Mouse (Mus musculus) heart, postnatal 0 days (tissue): ENCODE results near the gene Erf. TPM values are rescaled to one million over a fixed set of nuclear protein-coding genes. Genes with fewer than 3 reads are reported as not detected.

ENCODE experiments used
- ATAC-seq: fragments of 200-750 bp; cut with Nextera tagmentation; 2 replicates; pipeline ENCODE4 v1.8.0; 2017; ENCODE audit warnings: low read depth, moderate number of reproducible peaks, moderate library complexity; ENCODE audit not compliant: insufficient read depth
- DNase-seq: peaks from one replicate; pipeline ENCODE4 v3.0.0-alpha.2; 2016; ENCODE audit warnings: low spot score
- H3K27ac ChIP-seq: fragments of 300-500 bp; sonication (generic); 2 replicates; pipeline ENCODE4 v1.5.1; 2014; ENCODE audit warnings: low read depth, mild to moderate bottlenecking
- H3K27me3 ChIP-seq: fragments of 300-500 bp; sonication (generic); 2 replicates; pipeline ENCODE4 v1.6.1; 2014; ENCODE audit warnings: low read length, mixed read lengths; ENCODE audit not compliant: control insufficient read depth, insufficient read depth
- H3K36me3 ChIP-seq: fragments of 300-500 bp; sonication (generic); replicated peaks from 2 replicates; pipeline ENCODE4 v1.6.1; 2014; ENCODE audit warnings: low read length, mixed read lengths; ENCODE audit not compliant: control insufficient read depth, insufficient read depth
- H3K4me1 ChIP-seq: fragments of 300-500 bp; sonication (generic); 2 replicates; pipeline ENCODE4 v1.6.1; 2014; ENCODE audit warnings: antibody characterized with exemption; ENCODE audit not compliant: control insufficient read depth, insufficient read depth
- H3K4me2 ChIP-seq: fragments of 300-500 bp; sonication (generic); 2 replicates; pipeline ENCODE4 v1.6.1; 2014; ENCODE audit warnings: low read depth, mild to moderate bottlenecking, low read length, moderate library complexity
- H3K4me3 ChIP-seq: fragments of 300-500 bp; sonication (generic); 2 replicates; pipeline ENCODE4 v1.5.1; 2014; ENCODE audit warnings: low read depth, low read length
- H3K9ac ChIP-seq: fragments of 300-500 bp; sonication (generic); replicated peaks from 2 replicates; pipeline ENCODE4 v1.6.1; 2014; ENCODE audit warnings: low read depth, low read length, mixed read lengths
- H3K9me3 ChIP-seq: fragments of 300-500 bp; sonication (generic); replicated peaks from 2 replicates; pipeline ENCODE4 v1.6.1; 2016; ENCODE audit warnings: low read length; ENCODE audit not compliant: control insufficient read depth
- CTCF ChIP-seq: IDR thresholded peaks from 2 replicates; pipeline ENCODE4 v1.5.1; 2016; ENCODE audit warnings: antibody characterized with exemption, control low read depth, low read depth
- EP300 ChIP-seq: IDR thresholded peaks from 2 replicates; pipeline ENCODE4 v1.6.1; 2016; ENCODE audit warnings: antibody characterized with exemption, low read depth
- WGBS: fragments of 180-500 bp; shearing (Covaris S2); extraction: QIAGEN DNeasy Blood & Tissue Kit; methylation state at CpG from one replicate; pipeline ENCODE4 v1.1.7; 2014; 5-methylcytosine and 5-hydroxymethylcytosine counted together
- microRNA-seq: library from miRNA; unstranded; fragments of <30 nt; microRNA quantifications from one replicate; pipeline ENCODE4, GENCODE M21; 2016
- polyA plus RNA-seq: library from polyadenylated mRNA; unstranded; fragments of >200 nt; fragmentation: Nextera tagmentation; extraction: Ambion mirVana; gene quantifications from 2 replicates; pipeline ENCODE4 v1.2.1, GENCODE M21; 2015
- total RNA-seq: library from RNA; depleted of rRNA; stranded (reverse); fragments of >200 nt; gene quantifications from 2 replicates; pipeline ENCODE4 v1.2.3, GENCODE M21; 2014; ENCODE audit warnings: low replicate concordance; rRNA removed

Erf gene
- total and polyA plus RNA-seq, 2 experiments from 2014 or later, result 7.0 to 66.8 TPM

DNA sequence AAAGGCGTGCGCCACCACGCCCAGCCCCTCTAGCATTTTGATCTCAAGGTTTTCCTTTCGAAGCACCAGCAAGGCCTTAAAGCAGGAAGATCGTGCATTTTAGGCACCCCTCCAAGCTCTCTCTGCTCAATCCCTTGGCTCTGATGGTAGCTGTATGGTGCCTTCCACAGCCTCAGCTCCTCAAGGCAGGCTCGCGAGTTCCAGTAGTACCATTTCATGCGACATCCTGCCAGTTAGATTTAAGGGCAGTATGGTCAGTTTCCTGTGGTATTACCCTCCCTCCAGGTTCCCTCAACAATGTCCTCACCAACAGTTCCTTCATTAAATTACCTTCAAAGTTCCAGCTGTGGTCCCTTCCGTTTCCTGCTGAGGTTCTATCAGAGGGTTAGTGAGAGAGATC, 54.5 kb downstream of the Erf start:
- H3K4me2 ChIP-seq, result no peak overlapping the region

GRCm38 (mm10) chr7:25195148-25195547, 55.4 kb downstream of the Erf start:
- WGBS, result 71% methylated on average over 3 of the region's 3 CpGs
- DNase-seq, result no peak
- ATAC-seq, result no peak
- Histone ChIP-seq H3K9me3 (no peaks in the 10 kb centered on the region), H3K4me2 (no peak overlapping the region), H3K9ac (no peak overlapping the region), H3K4me3 (no peak overlapping the region), H3K36me3 (no peaks in the 10 kb centered on the region), H3K27me3 (no peaks in the 10 kb centered on the region), H3K4me1 (no peaks in the 10 kb centered on the region), H3K27ac (no peak overlapping the region)
- TF ChIP-seq CTCF, result no peak
- TF ChIP-seq EP300, result no peak

More for the DNA sequence above, 54.5 kb downstream of the Erf start:
- TF ChIP-seq CTCF (no peak), EP300 (no peak)
- no peaks in the 10 kb centered on the region for H3K36me3 ChIP-seq
- ATAC-seq (no peak), DNase-seq (no peak)
- no peak overlapping the region for H3K27ac ChIP-seq
- H3K4me3 ChIP-seq, result no peak overlapping the region
- H3K27me3 ChIP-seq, result no peaks in the 10 kb centered on the region
- no peaks in the 10 kb centered on the region for H3K4me1 ChIP-seq
- no peak overlapping the region for H3K9ac ChIP-seq
- 75% methylated on average over 9 of the region's 9 CpGs for WGBS
- H3K9me3 ChIP-seq, result no peaks in the 10 kb centered on the region

Small RNAs within 50 kb of the gene (microRNA-seq; reads per million reads assigned to microRNA genes)
- gene Mir7048, result not detected

Other genes with a start within 250 kb of the Erf start
- 0.04 TPM in 1 of 2 replicates, not detected in the other for gene Atp1a3, start 244.8 kb downstream of the Erf start, total RNA-seq
- 0.12 and 0.30 TPM in 2 replicates for gene Atp1a3, start 244.8 kb downstream of the Erf start, polyA plus RNA-seq
- gene Grik5, start 178.4 kb downstream of the Erf start, total RNA-seq, result 16.2 and 21.5 TPM in 2 replicates
- 1.5 and 1.6 TPM in 2 replicates for gene Grik5, start 178.4 kb downstream of the Erf start, polyA plus RNA-seq
- gene Zfp574, start 178.2 kb downstream of the Erf start, total RNA-seq, result 9.8 and 12.0 TPM in 2 replicates
- gene Zfp574, start 178.2 kb downstream of the Erf start, polyA plus RNA-seq, result 11.2 and 11.6 TPM in 2 replicates
- gene Pou2f2, start 71.0 kb downstream of the Erf start, total RNA-seq, result under 0.01 and 0.15 TPM in 2 replicates
- gene Pou2f2, start 71.0 kb downstream of the Erf start, polyA plus RNA-seq, result 0.25 and 0.26 TPM in 2 replicates
- 20.5 and 33.8 TPM in 2 replicates for gene Dedd2, start 30.1 kb downstream of the Erf start, total RNA-seq
- gene Dedd2, start 30.1 kb downstream of the Erf start, polyA plus RNA-seq, result 9.5 and 11.0 TPM in 2 replicates
- gene Zfp526, start 29.3 kb downstream of the Erf start, total RNA-seq, result 6.6 and 6.8 TPM in 2 replicates
- 1.2 and 1.4 TPM in 2 replicates for gene Zfp526, start 29.3 kb downstream of the Erf start, polyA plus RNA-seq
- gene Gsk3a, start 12.9 kb downstream of the Erf start, total RNA-seq, result 62.1 and 64.7 TPM in 2 replicates
- 5.3 and 5.9 TPM in 2 replicates for gene Gsk3a, start 12.9 kb downstream of the Erf start, polyA plus RNA-seq
- gene Cic, start 16.9 kb upstream of the Erf start, total RNA-seq, result 57.2 and 63.0 TPM in 2 replicates
- gene Cic, start 16.9 kb upstream of the Erf start, polyA plus RNA-seq, result 15.7 and 16.9 TPM in 2 replicates
- gene Pafah1b3, start 47.2 kb upstream of the Erf start, total RNA-seq, result 83.9 and 161 TPM in 2 replicates
- 57.3 and 61.5 TPM in 2 replicates for gene Pafah1b3, start 47.2 kb upstream of the Erf start, polyA plus RNA-seq
- gene Prr19, start 50.6 kb upstream of the Erf start, total RNA-seq, result not detected in 2 replicates
- not detected in 2 replicates for gene Prr19, start 50.6 kb upstream of the Erf start, polyA plus RNA-seq
- not detected in 2 replicates for gene Tmem145, start 55.3 kb upstream of the Erf start, total RNA-seq
- not detected in 2 replicates for gene Tmem145, start 55.3 kb upstream of the Erf start, polyA plus RNA-seq
- 17.7 and 22.5 TPM in 2 replicates for gene Megf8, start 66.4 kb upstream of the Erf start, total RNA-seq
- 4.3 and 4.4 TPM in 2 replicates for gene Megf8, start 66.4 kb upstream of the Erf start, polyA plus RNA-seq
- gene Cnfn, start 119.0 kb upstream of the Erf start, total RNA-seq, result not detected in 2 replicates
- gene Cnfn, start 119.0 kb upstream of the Erf start, polyA plus RNA-seq, result not detected in 2 replicates
- gene Lipe, start 147.9 kb upstream of the Erf start, total RNA-seq, result 23.5 and 31.1 TPM in 2 replicates
- gene Lipe, start 147.9 kb upstream of the Erf start, polyA plus RNA-seq, result 19.3 and 21.5 TPM in 2 replicates
- gene Cxcl17, start 162.1 kb upstream of the Erf start, total RNA-seq, result not detected in 2 replicates
- 0.42 and 1.1 TPM in 2 replicates for gene Cxcl17, start 162.1 kb upstream of the Erf start, polyA plus RNA-seq
- gene Ceacam1, start 226.8 kb upstream of the Erf start, total RNA-seq, result 4.9 and 12.8 TPM in 2 replicates
- gene Ceacam1, start 226.8 kb upstream of the Erf start, polyA plus RNA-seq, result 4.7 and 5.5 TPM in 2 replicates